Mouse (Mus musculus): Measurements from ENCODE around the gene Ankrd52.
"Not testable (repeated sequence)": the region's sequence is repeated elsewhere in the genome, so short reads cannot be mapped to it uniquely, and the experiment has no call there.

Ankrd52 gene

GRCm38 (mm10) chr10:128376455-128377211 lies at the start of gene Ankrd52:
Gene Ankrd52, plus strand, starts transcription at chr10:128377115.
- DNase-seq, result peak; percentile 84 to 91

GRCm38 (mm10) chr10:128327610-128328009 lies 49.3 kb upstream of the Ankrd52 start:
- no peak for DNase-seq

GRCm38 (mm10) chr10:128332358-128333249 lies 44.3 kb upstream of the Ankrd52 start:
- not testable (repeated sequence) for DNase-seq

- peak; percentile 79 to 92 for DNase-seq
Observed at GRCm38 (mm10) chr10:128335582-128335981, 41.3 kb upstream of the Ankrd52 start.

- DNase-seq, result no peak
Observed at GRCm38 (mm10) chr10:128336195-128336594, 40.7 kb upstream of the Ankrd52 start.

- no peak for DNase-seq
Observed at GRCm38 (mm10) chr10:128336597-128336996, 40.3 kb upstream of the Ankrd52 start.

- peak; percentile 98 to 99 for DNase-seq
Observed at GRCm38 (mm10) chr10:128337306-128338181, 39.4 kb upstream of the Ankrd52 start, which contains the start of gene Cs. Gene Cs, plus strand, starts transcription at chr10:128337734.

- no peak for DNase-seq
Observed at GRCm38 (mm10) chr10:128338415-128338814, 38.5 kb upstream of the Ankrd52 start.

- DNase-seq, result no peak
Observed at GRCm38 (mm10) chr10:128338948-128339347, 38.0 kb upstream of the Ankrd52 start.

GRCm38 (mm10) chr10:128340257-128340656 lies 36.7 kb upstream of the Ankrd52 start:
- no peak for DNase-seq

- no peak for DNase-seq
Observed at GRCm38 (mm10) chr10:128343436-128343835, 33.5 kb upstream of the Ankrd52 start.

GRCm38 (mm10) chr10:128344568-128345275 lies 32.2 kb upstream of the Ankrd52 start:
- DNase-seq, result peak; percentile 82 to 84

GRCm38 (mm10) chr10:128347541-128347940 lies 29.4 kb upstream of the Ankrd52 start:
- no peak for DNase-seq

- DNase-seq, result peak; percentile 56 to 82
Observed at GRCm38 (mm10) chr10:128358796-128359195, 18.1 kb upstream of the Ankrd52 start.

- no peak for DNase-seq
Observed at GRCm38 (mm10) chr10:128359226-128359625, 17.7 kb upstream of the Ankrd52 start.

GRCm38 (mm10) chr10:128361836-128362235 lies 15.1 kb upstream of the Ankrd52 start:
- no peak for DNase-seq

GRCm38 (mm10) chr10:128362568-128362967 lies 14.3 kb upstream of the Ankrd52 start:
- peak in 1 of 2 experiments; percentile 59 for DNase-seq

- peak; percentile 80 to 93 for DNase-seq
Observed at GRCm38 (mm10) chr10:128367899-128368401, 9.0 kb upstream of the Ankrd52 start.

- DNase-seq, result peak; percentile 89 to 97
Observed at GRCm38 (mm10) chr10:128368402-128369217, 8.3 kb upstream of the Ankrd52 start, which contains the start of gene Coq10a. Gene Coq10a, minus strand, starts transcription at chr10:128368997.

GRCm38 (mm10) chr10:128369218-128369543 lies 7.7 kb upstream of the Ankrd52 start:
- DNase-seq, result no peak

GRCm38 (mm10) chr10:128369599-128369998 lies 7.3 kb upstream of the Ankrd52 start:
- DNase-seq, result no peak
